Mouse (Mus musculus) G1E (cell line): ENCODE measurements at regions not wholly inside any gene's neighbourhood (a gene's known extent, or its start where the extent isn't known, plus 50 kb on each side); places are given as distances from the start of the nearest gene placed in this dataset.

Experiments
- ATAC-seq: 2 replicates; pipeline ENCODE4 v1.8.0; 2016; ENCODE audit warnings: mild to moderate bottlenecking; ENCODE audit not compliant: insufficient number of reproducible peaks, poor library complexity, low FRiP score, severe bottlenecking; ENCODE audit errors: extremely low read depth
- DNase-seq: peaks from one replicate; pipeline ENCODE4 v3.0.0; 2012; ENCODE audit warnings: low spot score
- H3K27me3 ChIP-seq: 2 replicates; pipeline ENCODE4 v1.6.1; 2012; ENCODE audit warnings: mild to moderate bottlenecking, low read length, inconsistent platforms; ENCODE audit not compliant: insufficient read depth
- H3K36me3 ChIP-seq: replicated peaks from 2 replicates; pipeline ENCODE3; 2012; ENCODE audit warnings: mild to moderate bottlenecking, inconsistent platforms
- H3K4me1 ChIP-seq: 2 replicates; pipeline ENCODE4 v1.6.1; 2012; ENCODE audit warnings: low read depth, low read length, inconsistent platforms, mixed read lengths; ENCODE audit not compliant: insufficient read depth
- H3K4me3 ChIP-seq: 2 replicates; pipeline ENCODE4 v1.5.1; 2012; ENCODE audit warnings: low read depth, mild to moderate bottlenecking, inconsistent platforms, low read length, moderate library complexity, mixed read lengths
- H3K9me3 ChIP-seq: replicated peaks from 2 replicates; pipeline ENCODE4 v1.6.1; 2012; ENCODE audit warnings: inconsistent platforms
- CTCF ChIP-seq: IDR thresholded peaks from 2 replicates; pipeline ENCODE4 v1.5.1; 2012; ENCODE audit warnings: low read depth, low read length, inconsistent platforms, mixed read lengths
- GATA1 ChIP-seq: IDR thresholded peaks from 2 replicates; pipeline ENCODE4 v1.6.1; 2012; ENCODE audit warnings: borderline replicate concordance, low read length, inconsistent platforms, mixed read lengths
- GATA2 ChIP-seq: IDR thresholded peaks from 2 replicates; pipeline ENCODE4 v1.6.1; 2012; ENCODE audit warnings: low read depth, low read length, inconsistent platforms, borderline replicate concordance
- POLR2AphosphoS5 ChIP-seq: IDR thresholded peaks from 2 replicates; pipeline ENCODE4 v1.6.1; 2012; ENCODE audit warnings: low read depth, low read length, inconsistent platforms; ENCODE audit not compliant: insufficient replicate concordance
- TAL1 ChIP-seq: conservative IDR thresholded peaks from 2 replicates; pipeline ENCODE4 v1.6.1; 2012; ENCODE audit warnings: low read depth, low read length, inconsistent platforms, mixed read lengths

- H3K4me1 ChIP-seq = no peaks in the 10 kb centered on the region
- H3K27me3 ChIP-seq = no peaks in the 10 kb centered on the region
- DNase-seq = no peak
- H3K9me3 ChIP-seq = peaks cover 47% of the 10 kb centered on the region
- H3K4me3 ChIP-seq = no peak overlapping the region
- H3K36me3 ChIP-seq = no peaks in the 10 kb centered on the region
- no peak for ATAC-seq
- TF ChIP-seq POLR2AphosphoS5 (no peak), GATA2 (no peak), TAL1 (no peak), CTCF (no peak), GATA1 (no peak)
These were observed 294.4 kb downstream of the Klf5 start for GRCm38 (mm10) chr14:99592922-99593321.

- DNase-seq = no peak
- Histone ChIP-seq H3K36me3 (no peaks in the 10 kb centered on the region), H3K4me1 (no peaks in the 10 kb centered on the region), H3K9me3 (peaks cover 48% of the 10 kb centered on the region), H3K27me3 (no peaks in the 10 kb centered on the region), H3K4me3 (no peak overlapping the region)
- no peak for ATAC-seq
- TF ChIP-seq POLR2AphosphoS5 (no peak), GATA1 (no peak), TAL1 (no peak), CTCF (no peak), GATA2 (no peak)
These were observed 295.4 kb downstream of the Klf5 start for GRCm38 (mm10) chr14:99593864-99594263.

GRCm38 (mm10) chr14:99601900-99602299 lies 303.4 kb downstream of the Klf5 start:
- peaks cover 41% of the 10 kb centered on the region for H3K9me3 ChIP-seq
- no peaks in the 10 kb centered on the region for H3K4me1 ChIP-seq
- no peaks in the 10 kb centered on the region for H3K27me3 ChIP-seq
- no peak for ATAC-seq
- no peak for DNase-seq
- no peaks in the 10 kb centered on the region for H3K36me3 ChIP-seq
- TF ChIP-seq POLR2AphosphoS5 (no peak), CTCF (no peak), GATA1 (no peak), TAL1 (no peak), GATA2 (no peak)
- no peak overlapping the region for H3K4me3 ChIP-seq

- Histone ChIP-seq H3K9me3 (peaks cover 41% of the 10 kb centered on the region), H3K4me3 (no peak overlapping the region), H3K36me3 (no peaks in the 10 kb centered on the region), H3K27me3 (no peaks in the 10 kb centered on the region), H3K4me1 (no peaks in the 10 kb centered on the region)
- no peak for DNase-seq
- no peak for TF ChIP-seq CTCF
- no peak for TF ChIP-seq GATA2
- no peak for TF ChIP-seq TAL1
- TF ChIP-seq POLR2AphosphoS5 = no peak
- no peak for TF ChIP-seq GATA1
- ATAC-seq = no peak
These were observed 304.8 kb downstream of the Klf5 start for GRCm38 (mm10) chr14:99603257-99603656.

- no peaks in the 10 kb centered on the region for H3K27me3 ChIP-seq
- DNase-seq = no peak
- H3K9me3 ChIP-seq = peaks cover 33% of the 10 kb centered on the region
- TF ChIP-seq GATA2 (no peak), GATA1 (no peak), POLR2AphosphoS5 (no peak)
- no peak for ATAC-seq
- no peaks in the 10 kb centered on the region for H3K4me1 ChIP-seq
- H3K36me3 ChIP-seq = no peaks in the 10 kb centered on the region
- H3K4me3 ChIP-seq = no peak overlapping the region
These were observed 307.0 kb downstream of the Klf5 start for GRCm38 (mm10) chr14:99605351-99606100.

- peaks cover 26% of the 10 kb centered on the region for H3K9me3 ChIP-seq
- H3K4me1 ChIP-seq = no peaks in the 10 kb centered on the region
- DNase-seq (no peak), ATAC-seq (no peak)
- no peaks in the 10 kb centered on the region for H3K36me3 ChIP-seq
- no peak for TF ChIP-seq CTCF
- no peak for TF ChIP-seq GATA2
- no peak for TF ChIP-seq TAL1
- TF ChIP-seq GATA1 = no peak
- TF ChIP-seq POLR2AphosphoS5 = no peak
- no peaks in the 10 kb centered on the region for H3K27me3 ChIP-seq
- no peak overlapping the region for H3K4me3 ChIP-seq
These were observed 310.5 kb downstream of the Klf5 start for GRCm38 (mm10) chr14:99609003-99609402.
